Mouse (Mus musculus) limb, embryonic 11.5 days (tissue): ENCODE measurements around the gene Ccdc88c. TPM values are rescaled to one million over a fixed set of nuclear protein-coding genes. Genes with fewer than 3 reads are reported as not detected.

Source experiments
- ATAC-seq: fragments of 200-750 bp; cut with Nextera tagmentation; 2 replicates; pipeline ENCODE4 v1.8.0; 2017; ENCODE audit warnings: low read depth; ENCODE audit not compliant: insufficient number of reproducible peaks, low FRiP score, low TSS enrichment
- DNase-seq: peaks from one replicate; pipeline ENCODE4 v3.0.0-alpha.2; 2015; ENCODE audit warnings: low spot score
- H3K27ac ChIP-seq: fragments of 300-500 bp; sonication (generic); replicated peaks from 2 replicates; pipeline ENCODE4 v1.5.1; 2014; ENCODE audit warnings: low read depth, mild to moderate bottlenecking, low read length
- H3K27me3 ChIP-seq: fragments of 300-500 bp; sonication (generic); 2 replicates; pipeline ENCODE4 v1.6.1; 2014; ENCODE audit warnings: mild to moderate bottlenecking, low read length, mixed read lengths; ENCODE audit not compliant: control insufficient read depth, insufficient read depth
- H3K36me3 ChIP-seq: fragments of 300-500 bp; sonication (generic); 2 replicates; pipeline ENCODE4 v1.6.1; 2014; ENCODE audit warnings: mild to moderate bottlenecking, low read length, moderate library complexity, mixed read lengths; ENCODE audit not compliant: control insufficient read depth, insufficient read depth
- H3K4me1 ChIP-seq: fragments of 300-500 bp; sonication (generic); 2 replicates; pipeline ENCODE4 v1.6.1; 2014; ENCODE audit warnings: low read length, mixed read lengths; ENCODE audit not compliant: control insufficient read depth, insufficient read depth
- H3K4me2 ChIP-seq: fragments of 300-500 bp; sonication (generic); 2 replicates; pipeline ENCODE4 v1.6.1; 2014; ENCODE audit warnings: low read depth, mild to moderate bottlenecking, moderate library complexity; ENCODE audit not compliant: severe bottlenecking
- H3K4me3 ChIP-seq: fragments of 300-500 bp; sonication (generic); 2 replicates; pipeline ENCODE4 v1.5.1; 2014; ENCODE audit warnings: low read depth, low read length
- H3K9ac ChIP-seq: fragments of 300-500 bp; sonication (generic); 2 replicates; pipeline ENCODE4 v1.6.1; 2014; ENCODE audit warnings: mild to moderate bottlenecking, low read length
- H3K9me3 ChIP-seq: fragments of 300-500 bp; sonication (generic); 2 replicates; pipeline ENCODE4 v1.6.1; 2016; ENCODE audit warnings: low read length; ENCODE audit not compliant: control insufficient read depth
- WGBS: fragments of 180-500 bp; shearing (Covaris S2); extraction: QIAGEN DNeasy Blood & Tissue Kit; methylation state at CpG from one replicate; pipeline ENCODE4 v1.1.7; 2014; 5-methylcytosine and 5-hydroxymethylcytosine counted together
- polyA plus RNA-seq: library from polyadenylated mRNA; unstranded; fragments of >200 nt; fragmentation: Nextera tagmentation; extraction: Ambion mirVana; gene quantifications from 2 replicates; pipeline ENCODE4 v1.2.1, GENCODE M21; 2014

Ccdc88c gene
- polyA plus RNA-seq, 1 experiment from 2014 or later: 3.2 TPM

DNA sequence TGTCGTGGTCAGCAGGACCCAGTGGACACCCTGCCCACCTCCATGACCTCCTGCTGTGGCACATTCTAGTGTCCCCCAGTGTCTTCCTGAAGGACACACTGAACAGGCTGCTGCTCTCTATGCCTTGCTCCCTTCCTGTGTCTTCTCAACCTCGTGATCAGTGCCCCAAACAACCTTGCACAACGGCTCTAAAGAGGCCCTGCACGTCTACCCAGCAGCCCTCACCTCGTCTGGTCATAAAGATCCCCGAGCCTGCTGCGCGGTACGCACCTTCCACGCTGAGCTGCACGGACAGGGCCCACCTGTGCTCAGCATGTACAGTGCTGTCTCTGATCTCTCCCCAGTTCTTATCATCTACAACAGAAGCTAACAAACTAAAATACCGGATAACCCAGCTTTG lies 82.9 kb downstream of the Ccdc88c start:
- H3K9ac ChIP-seq: no peak overlapping the region
- H3K4me2 ChIP-seq: no peak overlapping the region
- H3K4me3 ChIP-seq: no peak overlapping the region
- no peak for DNase-seq
- 88% methylated on average over 12 of the region's 12 CpGs for WGBS
- no peaks in the 10 kb centered on the region for H3K4me1 ChIP-seq
- no peaks in the 10 kb centered on the region for H3K9me3 ChIP-seq
- no peaks in the 10 kb centered on the region for H3K27me3 ChIP-seq
- no peak for ATAC-seq
- no peaks in the 10 kb centered on the region; the same call in 1 of the 2 replicates for H3K36me3 ChIP-seq
- no peak overlapping the region for H3K27ac ChIP-seq

DNA sequence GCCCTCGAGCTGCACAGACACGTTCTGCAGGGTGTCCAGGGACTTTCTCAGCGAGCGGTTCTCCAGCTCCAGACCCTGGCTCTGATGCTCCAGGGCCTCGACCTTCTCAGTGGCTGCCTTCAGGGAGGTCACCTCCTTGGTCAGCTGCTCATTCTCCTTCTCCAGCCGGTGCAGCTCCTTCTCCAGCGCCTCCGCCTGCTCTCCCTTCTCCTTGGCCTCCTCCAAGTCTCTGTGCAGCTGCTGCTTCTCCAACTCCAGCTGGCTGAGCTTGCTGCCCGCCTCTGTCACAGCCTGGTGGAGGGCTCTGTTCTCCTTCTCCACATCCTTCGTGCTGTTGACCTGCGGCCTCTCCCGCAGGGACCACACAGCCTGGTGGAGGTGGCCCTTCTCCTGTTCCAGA lies 83.4 kb downstream of the Ccdc88c start:
- H3K4me1 ChIP-seq: no peaks in the 10 kb centered on the region
- no peak overlapping the region for H3K4me2 ChIP-seq
- no peaks in the 10 kb centered on the region for H3K9me3 ChIP-seq
- DNase-seq (no peak), ATAC-seq (no peak)
- no peak overlapping the region for H3K27ac ChIP-seq
- 85% methylated on average over 12 of the region's 12 CpGs for WGBS
- H3K4me3 ChIP-seq: no peak overlapping the region
- no peaks in the 10 kb centered on the region for H3K27me3 ChIP-seq
- H3K9ac ChIP-seq: no peak overlapping the region
- H3K36me3 ChIP-seq: no peaks in the 10 kb centered on the region; the same call in 1 of the 2 replicates

DNA sequence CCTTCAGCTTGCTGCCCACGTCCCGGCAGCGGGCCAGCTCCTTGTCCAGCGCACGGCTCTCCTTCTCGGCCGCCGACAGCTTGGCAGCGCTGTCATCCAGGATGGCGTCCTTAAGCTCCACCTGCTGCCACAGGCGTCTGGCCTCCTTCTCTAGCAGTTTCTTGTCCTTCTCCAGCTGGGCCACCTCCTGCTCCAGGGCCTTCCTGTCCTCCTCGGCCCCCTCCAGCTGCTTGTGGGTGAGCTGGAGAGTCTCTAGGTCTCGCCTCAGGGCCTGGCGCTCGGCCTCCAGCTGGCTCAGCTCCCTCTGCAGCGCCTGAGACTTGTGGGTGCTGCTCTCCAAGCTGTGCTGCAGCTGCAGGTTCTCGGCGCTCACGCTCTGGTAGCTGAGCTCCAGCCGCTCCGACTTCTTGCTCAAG lies 83.9 kb downstream of the Ccdc88c start:
- H3K9me3 ChIP-seq: no peaks in the 10 kb centered on the region
- 91% methylated on average over 21 of the region's 21 CpGs for WGBS
- H3K4me3 ChIP-seq: no peak overlapping the region
- no peaks in the 10 kb centered on the region for H3K4me1 ChIP-seq
- no peak overlapping the region for H3K9ac ChIP-seq
- DNase-seq (no peak), ATAC-seq (no peak)
- H3K4me2 ChIP-seq: no peak overlapping the region
- H3K27ac ChIP-seq: no peak overlapping the region
- no peaks in the 10 kb centered on the region; the same call in 1 of the 2 replicates for H3K36me3 ChIP-seq
- H3K27me3 ChIP-seq: no peaks in the 10 kb centered on the region

DNA sequence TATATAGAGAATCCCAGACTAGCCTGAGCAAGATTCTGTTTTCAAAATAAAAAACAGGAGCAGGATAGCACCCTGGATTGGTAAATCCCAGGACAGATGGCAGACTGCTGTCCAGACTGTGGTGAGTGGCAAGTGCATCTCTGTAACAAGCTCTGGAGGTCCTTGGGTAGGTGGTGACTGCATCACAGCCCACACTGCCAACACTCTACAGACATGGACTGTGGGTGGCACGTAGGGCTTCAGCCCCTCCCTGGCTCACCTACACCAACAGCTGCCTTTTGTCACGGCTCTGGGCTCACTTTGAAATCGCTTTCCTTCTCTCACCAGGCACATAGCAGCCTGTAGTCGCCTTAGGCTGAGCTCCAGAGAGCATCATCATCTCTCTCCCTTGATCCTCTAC lies 85.7 kb downstream of the Ccdc88c start:
- Histone ChIP-seq H3K4me1 (no peaks in the 10 kb centered on the region), H3K9ac (no peak overlapping the region), H3K36me3 (no peaks in the 10 kb centered on the region; the same call in 1 of the 2 replicates), H3K4me2 (no peak overlapping the region), H3K27ac (no peak overlapping the region), H3K9me3 (no peaks in the 10 kb centered on the region), H3K27me3 (no peaks in the 10 kb centered on the region), H3K4me3 (no peak overlapping the region)
- 72% methylated on average over 4 of the region's 4 CpGs for WGBS
- ATAC-seq (no peak), DNase-seq (no peak)

DNA sequence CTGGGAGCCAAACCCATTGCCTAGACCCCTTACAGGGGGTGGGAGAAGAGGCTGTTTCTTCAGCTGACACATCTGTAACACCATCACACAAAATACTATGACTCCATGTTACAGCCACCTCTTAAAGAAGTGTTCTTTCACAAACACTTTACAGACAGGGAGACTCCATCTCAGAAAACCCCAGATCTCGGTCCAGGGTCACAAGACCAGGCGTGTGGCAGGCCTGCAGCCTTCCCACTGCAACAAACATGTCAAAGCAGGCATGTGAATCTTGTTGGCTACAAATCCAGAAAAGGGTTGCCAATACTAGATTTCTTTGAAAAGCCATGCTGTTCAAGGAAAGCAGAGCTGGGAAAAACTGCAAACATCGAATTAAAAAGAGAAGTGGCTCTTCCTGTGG lies 87.5 kb downstream of the Ccdc88c start:
- Histone ChIP-seq H3K27ac (no peak overlapping the region), H3K9ac (no peak overlapping the region), H3K4me3 (no peak overlapping the region), H3K36me3 (no peaks in the 10 kb centered on the region; the same call in 1 of the 2 replicates), H3K4me2 (no peak overlapping the region), H3K9me3 (no peaks in the 10 kb centered on the region), H3K27me3 (no peaks in the 10 kb centered on the region), H3K4me1 (no peaks in the 10 kb centered on the region)
- no peak for DNase-seq
- WGBS: 84% methylated on average over 3 of the region's 3 CpGs
- ATAC-seq: no peak

DNA sequence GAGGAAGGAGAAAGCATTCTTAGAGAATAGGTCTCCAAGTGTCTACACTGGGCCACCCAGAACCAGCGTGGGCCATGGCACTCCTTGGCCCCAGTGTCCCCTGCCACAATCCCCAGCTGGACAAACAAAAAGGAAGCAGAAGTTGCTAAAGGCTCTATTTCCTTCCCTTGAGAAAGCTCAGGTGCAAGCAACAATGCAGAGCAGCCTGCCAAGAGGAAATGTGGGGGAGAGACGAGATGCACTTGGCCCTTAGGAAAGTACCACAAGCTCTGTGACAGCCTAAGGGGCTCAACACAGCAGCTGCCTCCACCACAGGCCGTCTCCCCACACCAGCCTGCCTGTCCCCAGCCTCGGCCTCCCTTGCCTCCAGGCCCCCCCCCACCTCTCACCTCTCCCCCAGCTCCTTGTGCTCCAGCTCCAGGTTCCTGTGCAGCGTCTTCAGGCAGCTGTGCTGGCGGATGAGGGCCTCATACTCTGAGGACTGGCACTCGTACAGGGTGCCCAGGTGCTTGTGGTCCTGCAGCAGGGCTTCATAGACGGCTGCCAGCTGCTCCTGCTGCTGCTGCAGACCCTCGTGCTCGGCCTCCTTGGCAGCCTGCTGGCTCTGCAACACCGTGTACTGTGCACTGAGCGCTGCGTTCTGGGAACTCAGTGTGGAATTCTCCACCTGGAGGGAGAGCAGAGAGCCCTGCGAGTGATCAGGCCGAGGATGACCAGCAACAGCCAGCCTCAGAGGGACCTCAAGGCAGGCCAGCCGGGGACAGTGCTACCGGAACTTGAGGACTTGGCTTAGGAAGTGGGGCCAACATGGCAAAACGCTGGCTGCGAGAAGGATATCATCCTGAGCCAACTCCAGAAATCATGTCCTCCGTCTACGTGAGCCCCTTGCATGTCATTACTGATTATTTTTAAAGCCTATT lies 91.2 kb downstream of the Ccdc88c start:
- Histone ChIP-seq H3K27me3 (no peaks in the 10 kb centered on the region), H3K9ac (peak overlapping the region; percentile 0; the same call in 1 of the 2 replicates), H3K9me3 (no peaks in the 10 kb centered on the region), H3K4me2 (no peak overlapping the region), H3K4me3 (no peak overlapping the region), H3K36me3 (no peaks in the 10 kb centered on the region), H3K4me1 (no peaks in the 10 kb centered on the region), H3K27ac (no peak overlapping the region)
- WGBS: 81% methylated on average over 21 of the region's 21 CpGs
- DNase-seq (no peak), ATAC-seq (no peak)

DNA sequence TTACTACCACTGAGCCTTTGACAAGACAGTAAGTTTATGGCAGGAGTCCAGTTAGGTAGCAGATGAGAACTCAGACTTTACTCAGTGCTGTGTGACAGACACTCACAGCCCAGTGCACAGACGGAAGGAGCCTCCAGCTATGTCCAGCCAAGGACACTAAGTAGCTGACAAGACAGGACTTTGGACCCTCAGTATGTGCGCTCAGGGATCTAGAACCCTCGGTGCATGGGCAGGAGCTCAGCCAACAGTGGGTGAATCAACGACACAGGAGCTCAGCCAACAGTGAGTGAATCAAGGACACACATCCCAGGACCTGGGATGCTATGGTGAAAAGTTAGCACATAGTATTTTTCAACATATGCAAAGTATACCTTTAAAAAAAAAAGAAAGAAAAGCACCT lies 92.1 kb downstream of the Ccdc88c start:
- H3K27ac ChIP-seq: no peak overlapping the region
- 93% methylated on average over 4 of the region's 4 CpGs for WGBS

DNA sequence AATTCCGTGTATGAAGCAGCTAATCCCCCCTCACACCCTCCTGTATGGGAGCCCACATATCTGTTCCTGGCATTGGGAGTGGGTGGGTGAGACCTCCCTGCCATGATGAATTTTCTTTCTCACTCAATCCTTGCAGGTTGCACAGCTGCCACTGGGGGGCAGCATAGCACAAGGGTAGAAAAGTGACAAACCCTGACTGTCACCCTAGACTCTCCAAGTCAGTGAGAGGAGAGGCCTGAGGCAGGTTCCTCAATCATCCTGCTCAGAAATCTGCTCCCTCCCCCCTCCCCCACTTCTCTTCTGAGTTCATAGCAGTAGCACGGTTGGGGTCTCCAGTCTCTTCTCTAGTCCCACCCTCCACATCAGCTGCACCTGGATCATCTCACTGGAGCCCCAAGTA lies 92.7 kb downstream of the Ccdc88c start:
- H3K4me2 ChIP-seq: no peak overlapping the region
- DNase-seq: peak; percentile 89
- 20% methylated on average over 2 of the region's 2 CpGs for WGBS
- no peaks in the 10 kb centered on the region for H3K27me3 ChIP-seq
- no peaks in the 10 kb centered on the region; the same call in 1 of the 2 replicates for H3K36me3 ChIP-seq
- 0 out of 2 replicates have a peak, but pooled peaks have one; percentile 26 for ATAC-seq
- H3K4me3 ChIP-seq: no peak overlapping the region
- no peak overlapping the region for H3K9ac ChIP-seq
- H3K27ac ChIP-seq: no peak overlapping the region
- no peaks in the 10 kb centered on the region for H3K9me3 ChIP-seq
- no peaks in the 10 kb centered on the region for H3K4me1 ChIP-seq

More for the DNA sequence above, 92.1 kb downstream of the Ccdc88c start:
- no peaks in the 10 kb centered on the region for H3K9me3 ChIP-seq
- no peaks in the 10 kb centered on the region for H3K27me3 ChIP-seq
- no peaks in the 10 kb centered on the region for H3K4me1 ChIP-seq
- H3K36me3 ChIP-seq: no peaks in the 10 kb centered on the region
- ATAC-seq: no peak
- no peak overlapping the region for H3K4me2 ChIP-seq
- DNase-seq: no peak
- no peak overlapping the region for H3K9ac ChIP-seq
- no peak overlapping the region for H3K4me3 ChIP-seq
